Mouse (Mus musculus): ENCODE measurements around the gene Eif4g3.

The Eif4g3 gene

GRCm38 (mm10) chr4:138250088-138250960 is 257.5 kb downstream of the Eif4g3 start, which contains the start of the genes Sh2d5 and Kif17:
TSS of gene Sh2d5 (plus strand) at chr4:138250403.
TSS of gene Kif17 (plus strand) at chr4:138250435.
- peak; percentile 66 for DNase-seq

DNA sequence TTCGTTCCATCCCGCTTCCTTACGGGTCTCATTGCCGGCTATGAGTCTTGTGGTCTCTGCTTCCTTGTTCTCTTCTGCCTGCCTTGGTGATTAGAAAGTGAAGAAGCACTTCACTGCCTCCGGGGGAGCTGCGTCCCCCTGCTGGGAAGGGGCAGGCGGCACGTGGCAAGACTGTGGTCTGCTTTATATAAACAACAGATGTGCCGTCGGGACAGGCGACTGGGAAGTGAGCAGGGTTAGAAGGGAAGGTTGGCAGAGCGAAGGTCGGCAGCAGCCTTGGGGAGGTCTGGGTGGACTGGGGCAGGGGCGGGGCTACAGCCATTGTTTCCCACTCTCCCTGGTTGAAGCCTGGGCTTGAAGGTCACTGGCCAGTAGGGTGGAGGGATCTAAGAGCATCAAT is 259.0 kb downstream of the Eif4g3 start:
- no peak for DNase-seq

GRCm38 (mm10) chr4:138252231-138252630 is 259.4 kb downstream of the Eif4g3 start:
- no peak for DNase-seq

DNA sequence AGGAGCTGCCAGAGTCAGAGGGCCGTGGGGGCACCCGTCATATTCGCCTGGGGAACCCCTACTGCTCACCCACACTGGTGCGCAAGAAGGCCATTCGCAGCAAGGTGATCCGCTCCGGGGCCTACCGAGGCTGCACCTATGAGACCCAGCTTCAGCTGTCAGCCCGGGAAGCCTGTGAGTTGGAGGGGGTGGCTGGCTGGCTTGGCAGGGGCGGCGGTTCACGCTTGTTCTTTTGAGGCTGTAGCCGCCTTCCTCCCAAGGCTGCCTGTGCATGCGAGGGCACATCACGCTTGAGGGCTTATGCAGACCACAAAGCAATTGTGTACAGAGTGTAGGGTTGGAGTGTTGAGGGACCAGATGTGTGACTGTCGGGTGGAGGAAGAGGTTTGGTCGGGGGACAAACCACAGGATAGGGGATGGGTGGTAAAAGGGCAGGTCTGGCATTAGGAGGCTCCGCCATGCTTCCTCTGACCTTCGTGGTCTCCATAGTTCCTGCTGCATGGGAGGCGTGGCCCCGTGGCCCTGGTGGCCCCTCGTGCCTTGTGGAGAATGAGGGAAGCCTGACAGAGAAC is 264.4 kb downstream of the Eif4g3 start:
- no peak for DNase-seq

Measured in kidney, adult 18-20 months (tissue).